Mouse (Mus musculus) testis, adult 2 months (tissue): ENCODE data around the gene Spag9.

Experiments
- CTCF ChIP-seq: fragments of 200-500 bp; IDR thresholded peaks from 2 replicates; pipeline ENCODE4 v1.5.1; 2012; ENCODE audit warnings: low read depth, mild to moderate bottlenecking, inconsistent platforms, low read length, moderate library complexity; ENCODE audit not compliant: control insufficient read depth, insufficient read depth, insufficient replicate concordance
- POLR2A ChIP-seq: fragments of 200-500 bp; IDR thresholded peaks from 2 replicates; pipeline ENCODE4 v1.6.1; 2012; ENCODE audit warnings: low read depth, mild to moderate bottlenecking, inconsistent platforms, low read length, moderate library complexity; ENCODE audit not compliant: control insufficient read depth

GRCm38 (mm10) chr11:94135581-94136001 is 139.7 kb downstream of the Spag9 start:
- no peak for TF ChIP-seq CTCF
- no peak for TF ChIP-seq POLR2A
